Mouse (Mus musculus) liver, postnatal 0 days (tissue): ENCODE measurements at regions not wholly inside any gene's neighbourhood (a gene's known extent, or its start where the extent isn't known, plus 50 kb on each side); places are given as distances from the start of the nearest gene placed in this dataset.

Experiments used
- CTCF ChIP-seq: sonication (generic); IDR thresholded peaks from 2 replicates; pipeline ENCODE4 v1.5.1; 2016; ENCODE audit warnings: antibody characterized with exemption, low read depth
- EP300 ChIP-seq: IDR thresholded peaks from 2 replicates; pipeline ENCODE4 v1.6.1; 2016; ENCODE audit warnings: antibody characterized with exemption, low read depth, mild to moderate bottlenecking

DNA sequence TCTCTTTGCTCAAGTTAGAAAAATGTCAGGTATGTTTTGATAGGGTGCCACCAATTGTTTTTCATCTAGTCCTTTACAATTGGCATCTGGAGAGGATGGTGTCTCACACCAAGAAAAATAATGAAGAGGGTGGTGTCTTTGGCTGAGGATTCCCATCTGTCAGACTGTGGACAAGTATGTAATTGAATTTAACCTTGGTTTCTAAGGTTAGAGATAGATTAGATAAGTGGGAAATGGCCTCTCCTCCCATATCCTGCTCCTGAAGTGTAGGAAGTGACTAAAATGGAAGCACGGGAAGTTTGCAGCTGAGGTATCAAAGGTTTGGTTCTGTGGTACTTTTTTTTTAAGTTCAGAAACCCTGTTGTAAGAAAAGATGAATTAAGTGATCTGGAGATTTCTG is 98.0 kb upstream of the Emcn start:
- TF ChIP-seq CTCF = no peak
- no peak for TF ChIP-seq EP300
